Mouse (Mus musculus) heart, embryonic 16.5 days (tissue): ENCODE data around the gene Slc19a1. TPM values are rescaled to one million over a fixed set of nuclear protein-coding genes. Genes with fewer than 3 reads are reported as not detected.

Experiments used
- ATAC-seq: fragments of 200-750 bp; cut with Nextera tagmentation; replicated peaks from 2 replicates; pipeline ENCODE4 v1.8.0; 2017; ENCODE audit warnings: moderate number of reproducible peaks; ENCODE audit not compliant: insufficient read depth, low FRiP score; ENCODE audit errors: extremely low read depth
- H3K27ac ChIP-seq: fragments of 300-500 bp; sonication (generic); 2 replicates; pipeline ENCODE4 v1.5.1; 2014; ENCODE audit warnings: mild to moderate bottlenecking, low read length, control low read depth, moderate library complexity
- H3K27me3 ChIP-seq: fragments of 300-500 bp; sonication (generic); 2 replicates; pipeline ENCODE4 v1.6.1; 2014; ENCODE audit warnings: low read length, mixed read lengths; ENCODE audit not compliant: control insufficient read depth, insufficient read depth
- H3K36me3 ChIP-seq: fragments of 300-500 bp; sonication (generic); 2 replicates; pipeline ENCODE4 v1.6.1; 2014; ENCODE audit not compliant: control insufficient read depth, insufficient read depth
- H3K4me1 ChIP-seq: fragments of 300-500 bp; sonication (generic); 2 replicates; pipeline ENCODE4 v1.6.1; 2014; ENCODE audit warnings: low read length, mixed read lengths; ENCODE audit not compliant: control insufficient read depth, insufficient read depth
- H3K4me2 ChIP-seq: fragments of 300-500 bp; sonication (generic); 2 replicates; pipeline ENCODE4 v1.6.1; 2014; ENCODE audit warnings: low read depth, mild to moderate bottlenecking, control low read depth, low read length
- H3K4me3 ChIP-seq: fragments of 300-500 bp; sonication (generic); 2 replicates; pipeline ENCODE4 v1.5.1; 2014; ENCODE audit warnings: mild to moderate bottlenecking, control low read depth, low read length
- H3K9ac ChIP-seq: fragments of 300-500 bp; sonication (generic); 2 replicates; pipeline ENCODE4 v1.6.1; 2014; ENCODE audit warnings: low read length, control low read depth
- H3K9me3 ChIP-seq: fragments of 300-500 bp; sonication (generic); replicated peaks from 2 replicates; pipeline ENCODE4 v1.6.1; 2016; ENCODE audit warnings: low read length; ENCODE audit not compliant: control insufficient read depth
- WGBS: fragments of 180-500 bp; shearing (Covaris S2); extraction: QIAGEN DNeasy Blood & Tissue Kit; methylation state at CpG from one replicate; pipeline ENCODE4 v1.1.7; 2014; 5-methylcytosine and 5-hydroxymethylcytosine counted together
- polyA plus RNA-seq: library from polyadenylated mRNA; unstranded; fragments of >200 nt; fragmentation: Nextera tagmentation; extraction: Ambion mirVana; gene quantifications from 2 replicates; pipeline ENCODE4 v1.2.1, GENCODE M21; 2015

Slc19a1 gene
- polyA plus RNA-seq, 1 experiment from 2014 or later, result 15.1 TPM

GRCm38 (mm10) chr10:77028782-77029296 is 3.2 kb upstream of the Slc19a1 start:
- H3K9ac ChIP-seq, result no peak overlapping the region
- no peaks in the 10 kb centered on the region for H3K36me3 ChIP-seq
- WGBS, result 73% methylated on average over 6 of the region's 6 CpGs

DNA sequence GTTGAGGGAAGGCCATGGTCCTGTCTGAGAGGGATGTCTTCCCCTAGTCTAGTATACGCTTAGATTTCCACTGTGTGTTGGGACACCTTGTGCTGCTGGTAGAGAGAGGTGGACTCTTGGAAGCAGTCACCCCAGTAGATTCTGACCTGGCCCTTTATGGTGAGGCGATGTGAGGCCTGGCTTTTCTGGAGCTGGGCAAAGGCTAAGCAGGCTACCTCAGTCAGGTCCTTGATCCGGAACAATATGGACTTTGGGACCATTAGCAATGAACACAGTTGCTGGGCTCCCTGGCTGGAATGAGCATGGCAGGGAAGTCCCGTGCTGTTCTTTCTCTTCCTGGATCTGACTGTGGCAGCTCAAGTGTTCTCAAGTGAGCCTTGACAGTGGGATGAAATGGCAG is 2.3 kb upstream of the Slc19a1 start:
- Histone ChIP-seq H3K27ac (no peak overlapping the region), H3K9me3 (no peaks in the 10 kb centered on the region), H3K4me2 (no peak overlapping the region), H3K9ac (no peak overlapping the region), H3K36me3 (no peaks in the 10 kb centered on the region), H3K4me3 (no peak overlapping the region), H3K27me3 (no peaks in the 10 kb centered on the region; the same call in 1 of the 2 replicates), H3K4me1 (peaks cover 10% of the 10 kb centered on the region; the same call in 1 of the 2 replicates)
- WGBS, result 70% methylated on average over 4 of the region's 4 CpGs
- no peak for ATAC-seq

More at GRCm38 (mm10) chr10:77028782-77029296, 3.2 kb upstream of the Slc19a1 start:
- H3K4me1 ChIP-seq, result peaks cover 5% of the 10 kb centered on the region; the same call in 1 of the 2 replicates
- H3K4me2 ChIP-seq, result no peak overlapping the region
- H3K4me3 ChIP-seq, result no peak overlapping the region
- H3K9me3 ChIP-seq, result no peaks in the 10 kb centered on the region
- H3K27me3 ChIP-seq, result no peaks in the 10 kb centered on the region; the same call in 1 of the 2 replicates
- H3K27ac ChIP-seq, result no peak overlapping the region
- no peak for ATAC-seq

- WGBS, result 87% methylated on average over 5 of the region's 5 CpGs
- no peak overlapping the region for H3K4me3 ChIP-seq
These were observed 1.4 kb upstream of the Slc19a1 start for GRCm38 (mm10) chr10:77030666-77031065.

GRCm38 (mm10) chr10:77032591-77033322 is 716 bp downstream of the Slc19a1 start:
- Histone ChIP-seq H3K4me2 (peak overlapping the region; percentile 96), H3K9me3 (no peaks in the 10 kb centered on the region), H3K9ac (peak overlapping the region; percentile 77), H3K4me3 (peak overlapping the region; percentile 52), H3K4me1 (peaks cover 10% of the 10 kb centered on the region; the same call in 1 of the 2 replicates), H3K27me3 (no peaks in the 10 kb centered on the region; the same call in 1 of the 2 replicates), H3K36me3 (no peaks in the 10 kb centered on the region), H3K27ac (no peak overlapping the region)
- WGBS, result under 1% methylated on average over 49 of the region's 49 CpGs
- peak; percentile 95 for ATAC-seq

More at GRCm38 (mm10) chr10:77030666-77031065, 1.4 kb upstream of the Slc19a1 start:
- no peaks in the 10 kb centered on the region; the same call in 1 of the 2 replicates for H3K27me3 ChIP-seq
- H3K36me3 ChIP-seq, result no peaks in the 10 kb centered on the region
- H3K4me2 ChIP-seq, result no peak overlapping the region
- no peak overlapping the region for H3K27ac ChIP-seq
- no peak overlapping the region for H3K9ac ChIP-seq
- H3K4me1 ChIP-seq, result peaks cover 10% of the 10 kb centered on the region; the same call in 1 of the 2 replicates
- ATAC-seq, result no peak
- H3K9me3 ChIP-seq, result no peaks in the 10 kb centered on the region

- H3K4me3 ChIP-seq, result peak overlapping the region; percentile 52
- H3K9me3 ChIP-seq, result no peaks in the 10 kb centered on the region
- H3K4me1 ChIP-seq, result peaks cover 10% of the 10 kb centered on the region; the same call in 1 of the 2 replicates
- peak overlapping the region; percentile 96 for H3K4me2 ChIP-seq
- no peak overlapping the region for H3K27ac ChIP-seq
- peak overlapping the region; percentile 77 for H3K9ac ChIP-seq
- under 1% methylated on average over 30 of the region's 30 CpGs for WGBS
- peak; percentile 59 for ATAC-seq
- H3K36me3 ChIP-seq, result no peaks in the 10 kb centered on the region
- no peaks in the 10 kb centered on the region; the same call in 1 of the 2 replicates for H3K27me3 ChIP-seq
These were observed 1.4 kb downstream of the Slc19a1 start for GRCm38 (mm10) chr10:77033323-77034025.

- Histone ChIP-seq H3K4me1 (peaks cover 8% of the 10 kb centered on the region; the same call in 1 of the 2 replicates), H3K4me3 (no peak overlapping the region), H3K9ac (no peak overlapping the region), H3K9me3 (no peaks in the 10 kb centered on the region), H3K4me2 (no peak overlapping the region), H3K36me3 (peaks cover 5% of the 10 kb centered on the region), H3K27ac (no peak overlapping the region), H3K27me3 (no peaks in the 10 kb centered on the region; the same call in 1 of the 2 replicates)
- ATAC-seq, result no peak
- WGBS, result 67% methylated on average over 6 of the region's 6 CpGs
These were observed 3.4 kb downstream of the Slc19a1 start for GRCm38 (mm10) chr10:77035487-77035886.

DNA sequence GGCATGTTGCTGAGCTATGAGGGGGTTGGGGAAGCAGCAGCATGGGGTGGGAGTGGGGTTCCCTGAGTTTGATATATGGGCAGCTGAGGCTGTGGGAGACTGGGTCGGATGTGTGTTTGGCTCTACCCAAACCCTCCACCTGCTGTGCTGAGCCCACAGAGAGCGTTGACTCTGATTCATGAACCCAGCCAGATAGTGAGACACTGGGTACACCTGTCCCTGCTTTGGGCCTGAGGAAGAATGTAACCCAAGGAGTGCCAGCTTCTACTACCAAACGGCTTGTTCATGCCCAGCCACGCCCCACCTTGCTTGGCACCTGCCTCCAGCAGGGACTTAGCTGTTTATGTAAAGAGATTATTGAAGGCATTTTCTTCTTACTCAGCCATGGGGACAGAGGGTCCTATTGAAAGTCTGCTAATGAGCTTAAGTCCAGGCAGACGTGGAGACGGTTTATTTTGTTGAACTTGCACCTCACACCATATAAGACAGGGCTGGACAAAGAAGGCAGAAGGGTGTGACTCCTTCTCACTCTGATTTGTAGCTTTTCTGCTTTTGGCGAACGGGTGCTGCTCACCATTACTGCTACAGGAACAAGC is 6.6 kb downstream of the Slc19a1 start:
- no peak for ATAC-seq
- Histone ChIP-seq H3K27me3 (no peaks in the 10 kb centered on the region), H3K36me3 (peaks cover 20% of the 10 kb centered on the region), H3K4me1 (peaks cover 7% of the 10 kb centered on the region; the same call in 1 of the 2 replicates), H3K4me3 (no peak overlapping the region), H3K9me3 (no peaks in the 10 kb centered on the region), H3K27ac (no peak overlapping the region), H3K9ac (no peak overlapping the region), H3K4me2 (no peak overlapping the region)
- 87% methylated on average over 8 of the region's 8 CpGs for WGBS

DNA sequence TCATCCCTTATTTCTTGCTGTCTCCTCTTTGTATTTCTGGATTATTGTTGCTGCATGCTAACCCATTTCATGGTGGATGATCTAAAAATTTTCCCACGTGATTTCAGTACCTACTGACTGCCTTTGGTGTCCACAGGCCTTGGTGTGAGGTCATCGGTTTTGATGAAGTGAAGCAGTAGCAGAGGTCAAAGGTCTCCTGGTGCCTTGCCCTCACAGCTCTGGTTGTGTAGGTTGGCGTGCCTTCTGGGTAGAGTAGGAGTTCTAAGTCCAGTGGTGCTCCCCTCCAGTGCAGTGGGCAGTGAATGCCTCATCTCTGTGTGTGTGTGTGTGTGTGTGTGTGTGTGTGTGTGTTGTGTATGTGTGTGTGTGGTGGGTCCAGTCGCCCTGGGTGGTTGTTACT is 16.2 kb downstream of the Slc19a1 start:
- H3K27ac ChIP-seq, result no peak overlapping the region
- H3K9me3 ChIP-seq, result no peaks in the 10 kb centered on the region
- H3K4me3 ChIP-seq, result no peak overlapping the region
- H3K36me3 ChIP-seq, result peaks cover 36% of the 10 kb centered on the region
- 77% methylated on average over 4 of the region's 4 CpGs for WGBS
- H3K27me3 ChIP-seq, result no peaks in the 10 kb centered on the region
- no peak for ATAC-seq
- H3K4me1 ChIP-seq, result no peaks in the 10 kb centered on the region
- no peak overlapping the region for H3K4me2 ChIP-seq
- no peak overlapping the region for H3K9ac ChIP-seq
